In the genomic region with DNA sequence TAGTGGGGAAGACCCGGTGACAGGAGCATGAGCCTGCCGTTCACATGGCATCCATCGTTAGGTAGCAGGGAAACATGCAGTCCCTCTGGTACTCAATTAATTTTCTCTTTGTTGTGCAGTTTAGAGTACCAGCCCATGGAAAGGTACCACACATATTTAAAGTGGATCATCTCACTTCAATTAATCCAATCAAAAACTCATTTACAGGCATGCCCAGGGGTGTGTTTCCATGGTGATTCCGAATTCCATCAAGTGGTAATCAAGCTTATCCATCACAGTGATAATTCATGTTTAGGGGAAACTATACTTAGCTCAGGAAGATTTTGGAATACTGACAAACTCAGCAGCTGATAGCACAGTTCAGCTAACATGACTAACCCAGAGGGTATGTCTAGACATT, we compare ENCODE assay signal across 17 mouse cellular contexts.
"Had no signal": no experiment of that assay in that cellular context is flagged by ENCODE, and none has a peak within 500 bp of the region (broad histone marks: within the 10 kb centered on the region; RNA-seq: fewer than 3 reads in every experiment).

No protein-coding gene starts in this region.

- DNase-seq: kidney, postnatal 14 days; kidney, postnatal 4 days; left cerebral cortex, postnatal 4 days; liver, postnatal 0 days; lung, embryonic 14.5 days; thymus, adult 2 months; thymus, postnatal 14 days; thymus, postnatal 4 days had no signal

- H3K27me3 ChIP-seq: limb, embryonic 12.5 days; limb, embryonic 15.5 days; midbrain, embryonic 12.5 days had no signal

- H3K36me3 ChIP-seq: limb, embryonic 12.5 days; limb, embryonic 15.5 days; midbrain, embryonic 12.5 days had no signal

- H3K9ac ChIP-seq: limb, embryonic 12.5 days; limb, embryonic 15.5 days; liver, embryonic 14.5 days; liver, postnatal 0 days; lung, embryonic 14.5 days; midbrain, embryonic 12.5 days had no signal

- H3K27ac ChIP-seq: limb, embryonic 12.5 days; limb, embryonic 15.5 days; liver, embryonic 14.5 days; macrophage; midbrain, embryonic 12.5 days; stomach, postnatal 0 days had no signal

- H3K4me1 ChIP-seq: limb, embryonic 12.5 days; limb, embryonic 15.5 days; midbrain, embryonic 12.5 days had no signal

- ATAC-seq: liver, postnatal 0 days; lung, postnatal 0 days; midbrain, embryonic 16.5 days had no signal

- H3K4me3 ChIP-seq: limb, embryonic 12.5 days; limb, embryonic 15.5 days; midbrain, embryonic 12.5 days had no signal

- H3K4me2 ChIP-seq: limb, embryonic 12.5 days; limb, embryonic 15.5 days; liver, embryonic 11.5 days; lung, embryonic 14.5 days; midbrain, embryonic 12.5 days had no signal

- H3K9me3 ChIP-seq: limb, embryonic 12.5 days; limb, embryonic 15.5 days; midbrain, embryonic 12.5 days had no signal
